Mouse (Mus musculus) brain, embryonic 14.5 days (tissue): Measurements from ENCODE around the gene Pde6b.

Experiments used
- CTCF ChIP-seq: fragments of 200-500 bp; IDR thresholded peaks from 2 replicates; pipeline ENCODE4 v1.5.1; 2012; ENCODE audit warnings: inconsistent platforms, mild to moderate bottlenecking, moderate library complexity, borderline replicate concordance; ENCODE audit not compliant: insufficient read depth, insufficient read length; ENCODE audit errors: extremely low read depth
- POLR2A ChIP-seq: fragments of 200-500 bp; IDR thresholded peaks from 2 replicates; pipeline ENCODE4 v1.6.1; 2012; ENCODE audit warnings: mild to moderate bottlenecking, inconsistent platforms, borderline replicate concordance; ENCODE audit not compliant: poor library complexity, insufficient read depth, insufficient read length, severe bottlenecking; ENCODE audit errors: extremely low read depth

DNA sequence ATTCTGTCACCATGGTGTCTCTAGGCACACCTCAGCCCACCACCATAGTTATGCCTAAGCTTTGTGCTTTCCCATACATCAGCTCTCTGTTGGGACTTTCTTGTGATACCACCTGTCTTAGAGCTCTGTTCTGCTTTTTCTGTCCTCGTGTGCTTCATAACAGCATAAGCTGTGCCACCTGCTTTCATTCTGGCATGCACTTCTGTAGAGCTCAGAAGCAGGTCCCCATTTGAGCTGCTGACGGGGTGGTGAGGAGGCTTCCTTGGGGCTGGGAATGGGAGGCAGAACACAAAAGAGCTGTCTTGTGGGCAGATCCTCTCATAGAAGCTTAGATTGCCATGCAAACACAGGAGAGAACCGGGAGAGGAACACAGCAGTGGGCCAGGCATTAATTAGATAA is 87.8 kb downstream of the Pde6b start:
- no peak for TF ChIP-seq POLR2A
- no peak for TF ChIP-seq CTCF
